Mouse (Mus musculus) adipocyte (in vitro differentiated cells): Measurements from ENCODE around the gene Exo5.

Source experiments
- DNase-seq: peaks from one replicate; pipeline ENCODE4 v3.0.0-alpha.2; 2016; ENCODE audit warnings: low spot score

The Exo5 gene

GRCm38 (mm10) chr4:120905644-120906043, 19.2 kb downstream of the Exo5 start:
- DNase-seq, result no peak

GRCm38 (mm10) chr4:120904533-120904932, 20.3 kb downstream of the Exo5 start:
- DNase-seq, result no peak

GRCm38 (mm10) chr4:120895810-120896584, 28.8 kb downstream of the Exo5 start:
- no peak for DNase-seq

- no peak for DNase-seq
These were observed 29.6 kb downstream of the Exo5 start for GRCm38 (mm10) chr4:120895226-120895625.

GRCm38 (mm10) chr4:120894584-120894983, 30.2 kb downstream of the Exo5 start:
- no peak for DNase-seq

GRCm38 (mm10) chr4:120893656-120894401, 31.0 kb downstream of the Exo5 start:
- no peak for DNase-seq

GRCm38 (mm10) chr4:120892516-120892915, 32.3 kb downstream of the Exo5 start:
- no peak for DNase-seq

GRCm38 (mm10) chr4:120891960-120892359, 32.9 kb downstream of the Exo5 start:
- no peak for DNase-seq

- no peak for DNase-seq
These were observed 33.9 kb downstream of the Exo5 start for GRCm38 (mm10) chr4:120890754-120891440.

GRCm38 (mm10) chr4:120888884-120889283, 35.9 kb downstream of the Exo5 start:
- DNase-seq, result no peak

- DNase-seq, result peak; percentile 49
These were observed 37.3 kb downstream of the Exo5 start for GRCm38 (mm10) chr4:120887381-120888112.

GRCm38 (mm10) chr4:120886811-120887210, 38.0 kb downstream of the Exo5 start:
- DNase-seq, result no peak

GRCm38 (mm10) chr4:120886131-120886530, 38.7 kb downstream of the Exo5 start:
- DNase-seq, result peak; percentile 32

GRCm38 (mm10) chr4:120885208-120886120, 39.4 kb downstream of the Exo5 start:
- DNase-seq, result no peak

GRCm38 (mm10) chr4:120882002-120882625, 42.7 kb downstream of the Exo5 start:
- DNase-seq, result no peak

GRCm38 (mm10) chr4:120880731-120881432, 43.9 kb downstream of the Exo5 start:
- peak; percentile 10 for DNase-seq

- DNase-seq, result no peak
These were observed 45.4 kb downstream of the Exo5 start for GRCm38 (mm10) chr4:120879386-120879785.

GRCm38 (mm10) chr4:120878728-120879127, 46.1 kb downstream of the Exo5 start:
- DNase-seq, result no peak

- no peak for DNase-seq
These were observed 48.9 kb downstream of the Exo5 start for GRCm38 (mm10) chr4:120875961-120876360.
